Mouse (Mus musculus) heart, postnatal 0 days (tissue): ENCODE data around the gene Myo1e.

Experiments used
- CTCF ChIP-seq: IDR thresholded peaks from 2 replicates; pipeline ENCODE4 v1.5.1; 2016; ENCODE audit warnings: antibody characterized with exemption, control low read depth, low read depth
- EP300 ChIP-seq: IDR thresholded peaks from 2 replicates; pipeline ENCODE4 v1.6.1; 2016; ENCODE audit warnings: antibody characterized with exemption, low read depth

DNA sequence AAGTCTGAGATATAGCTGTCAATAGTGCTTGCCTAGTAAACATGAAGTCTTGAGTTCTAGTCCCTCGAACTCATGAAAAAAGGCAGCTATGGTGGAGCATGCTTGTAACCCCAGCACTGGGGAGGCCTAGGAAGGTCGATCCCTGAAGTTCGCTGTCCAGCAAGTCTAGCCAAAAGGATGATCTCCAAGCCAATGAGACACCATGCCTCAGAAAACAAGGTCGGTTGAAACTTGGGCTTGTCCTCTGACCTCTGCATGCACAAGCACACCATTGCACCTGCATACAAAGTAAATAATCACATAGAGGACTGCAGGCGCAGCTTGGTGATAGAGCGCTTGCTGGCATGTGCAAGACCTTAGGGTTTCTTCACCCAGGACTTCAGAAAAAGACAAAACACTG lies 31.2 kb downstream of the Myo1e start:
- TF ChIP-seq CTCF: no peak
- no peak for TF ChIP-seq EP300
